Mouse (Mus musculus) G1E (cell line): ENCODE results near the gene Cnr1.

Experiments
- CTCF ChIP-seq: IDR thresholded peaks from 2 replicates; pipeline ENCODE4 v1.5.1; 2012; ENCODE audit warnings: low read depth, low read length, inconsistent platforms, mixed read lengths
- GATA1 ChIP-seq: IDR thresholded peaks from 2 replicates; pipeline ENCODE4 v1.6.1; 2012; ENCODE audit warnings: borderline replicate concordance, low read length, inconsistent platforms, mixed read lengths

DNA sequence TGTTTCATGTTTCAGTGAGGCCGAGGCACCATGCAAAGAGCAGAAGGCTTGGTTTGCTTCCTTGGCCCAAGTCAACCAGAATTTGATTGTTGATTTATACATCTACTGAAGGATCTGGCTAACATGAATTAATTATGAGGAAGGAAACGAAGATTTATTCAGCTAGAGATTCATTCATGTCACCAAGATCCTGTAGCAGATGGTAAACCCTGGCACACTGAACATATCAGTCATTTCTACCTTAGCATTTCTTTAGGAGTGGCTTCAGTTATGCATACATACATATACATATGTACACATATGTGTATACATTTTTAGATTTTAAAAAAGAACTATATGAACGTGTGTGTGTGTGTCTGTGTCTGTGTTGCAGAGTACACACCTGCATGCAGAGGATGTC is 34.1 kb downstream of the Cnr1 start:
- no peak for TF ChIP-seq CTCF
- TF ChIP-seq GATA1, result no peak
